Mouse (Mus musculus) monocyte, adult 2 months (primary cell): ENCODE results near the gene Myo19.

Source experiments
- DNase-seq, 2 experiments: peaks; one replicate each; pipeline ENCODE4 v3.0.0; 2022; ENCODE audit warnings: low spot score in 2 of 2, low read depth in 1 of 2

Myo19 gene

GRCm38 (mm10) chr11:84944639-84945435 lies 64.9 kb downstream of the Myo19 start:
- DNase-seq = no peak

GRCm38 (mm10) chr11:84945841-84946240 lies 65.9 kb downstream of the Myo19 start:
- DNase-seq = no peak

- DNase-seq = no peak
These were observed 67.3 kb downstream of the Myo19 start for GRCm38 (mm10) chr11:84947206-84947605.

- no peak for DNase-seq
These were observed 68.2 kb downstream of the Myo19 start for GRCm38 (mm10) chr11:84948114-84948513.

- DNase-seq = no peak
These were observed 68.6 kb downstream of the Myo19 start for GRCm38 (mm10) chr11:84948526-84948925.

GRCm38 (mm10) chr11:84952611-84953010 lies 72.7 kb downstream of the Myo19 start:
- no peak for DNase-seq

- no peak for DNase-seq
These were observed 76.5 kb downstream of the Myo19 start for GRCm38 (mm10) chr11:84956400-84956799.

- no peak for DNase-seq
These were observed 77.2 kb downstream of the Myo19 start for GRCm38 (mm10) chr11:84957171-84957570.

GRCm38 (mm10) chr11:84957591-84958270 lies 77.8 kb downstream of the Myo19 start, which contains the start of gene Car4:
TSS of gene Car4 (plus strand) at chr11:84957786.
- no peak for DNase-seq

GRCm38 (mm10) chr11:84958271-84958630 lies 78.3 kb downstream of the Myo19 start:
- DNase-seq = no peak

- DNase-seq = no peak
These were observed 79.2 kb downstream of the Myo19 start for GRCm38 (mm10) chr11:84959181-84959580.

- DNase-seq = no peak
These were observed 79.8 kb downstream of the Myo19 start for GRCm38 (mm10) chr11:84959701-84960181.

- DNase-seq = no peak
These were observed 80.3 kb downstream of the Myo19 start for GRCm38 (mm10) chr11:84960291-84960690.

- no peak for DNase-seq
These were observed 80.8 kb downstream of the Myo19 start for GRCm38 (mm10) chr11:84960780-84961179.
